ENCODE assay signal across 28 mouse cellular contexts in genomic region chr5:53171611-53172255, GRCm38 (mm10). TPM values are rescaled to one million over a fixed set of nuclear protein-coding genes. Genes with fewer than 3 reads are reported as not detected.
DNase-seq lines count a peak whose midpoint lies in the region; TF ChIP-seq lines count a peak whose summit lies in the region.
"Had no signal": no experiment of that assay in that cellular context is flagged by ENCODE, and none has a peak within 500 bp of the region (broad histone marks: within the 10 kb centered on the region; RNA-seq: fewer than 3 reads in every experiment).

No protein-coding gene starts in this region.

- TF ChIP-seq POLR2A in cortical plate, adult 2 months (IDR thresholded peaks at IDR 0.05; ENCODE audit: extremely low read depth, insufficient read depth, low read length) = no peak

- no peak for TF ChIP-seq CTCF in gastrocnemius, adult 2 months (IDR thresholded peaks at IDR 0.05)
- TF ChIP-seq CTCF in cortical plate, adult 2 months (IDR thresholded peaks at IDR 0.05; ENCODE audit: extremely low read depth, insufficient read depth, low read length) = no peak

- H3K4me1 ChIP-seq in cortical plate, adult 2 months (ENCODE audit: control insufficient read depth, insufficient read depth, low read length) = peaks cover 21% of the 10 kb centered on the region
- H3K4me1 ChIP-seq: embryonic facial prominence, embryonic 10.5 days; embryonic facial prominence, embryonic 13.5 days had no signal

- peak; percentile 51 for DNase-seq in cerebellum, adult 9-11 months
- DNase-seq in cerebellum, adult 9-10 months = no peak
- DNase-seq in gastrocnemius, adult 2 months = no peak
- DNase-seq in gastrocnemius, postnatal 10 days = no peak
- DNase-seq in 3T3-L1 (ENCODE audit: low read depth, low spot score) = peak; percentile 54
- no peak for DNase-seq in thymus, postnatal 10 days (ENCODE audit: low spot score in 2 of 2)
- DNase-seq: adrenal gland, adult 2 months; adrenal gland, postnatal 14 days; cerebellum, adult 18-20 months; cerebellum, postnatal 14 days; embryo, embryonic 11 days; gastrocnemius, postnatal 25 days; heart, adult 2 months; heart, postnatal 14 days; heart, postnatal 4 days; kidney, adult 18-20 months had no signal

- H3K27ac ChIP-seq in gastrocnemius, adult 2 months = peak overlapping the region; percentile 85
- H3K27ac ChIP-seq in cortical plate, adult 2 months (ENCODE audit: insufficient read depth, low read length) = peak overlapping the region; percentile 79; the same call in 1 of the 2 replicates
- H3K27ac ChIP-seq: embryonic facial prominence, embryonic 10.5 days; embryonic facial prominence, embryonic 13.5 days; forebrain, embryonic 12.5 days; forebrain, embryonic 15.5 days; heart, adult 2 months; heart, embryonic 10.5 days; heart, embryonic 13.5 days; hindbrain, embryonic 14.5 days; hindbrain, postnatal 0 days had no signal

- peak overlapping the region; percentile 38 for H3K4me3 ChIP-seq in gastrocnemius, adult 2 months
- H3K4me3 ChIP-seq in cortical plate, adult 2 months (ENCODE audit: insufficient read depth, low read length) = no peak overlapping the region
- H3K4me3 ChIP-seq: embryonic facial prominence, embryonic 10.5 days; embryonic facial prominence, embryonic 13.5 days; erythroblast, embryonic 14.5 days; forebrain, embryonic 12.5 days; forebrain, embryonic 15.5 days; heart, adult 2 months; heart, embryonic 10.5 days; heart, embryonic 13.5 days had no signal

- intact Hi-C loops in gastrocnemius, adult 2 months (cut with DNase I) = loop anchor here (5.0 kb wide), 2 partner anchors 36 to 91 kb away; no protein-coding TSS in a partner anchor

RNA-seq across cellular contexts. Expression of gene Sel1l3, which starts 42.0 kb away (rescaled TPM):
- total RNA-seq in gastrocnemius, adult 2 months (2021) = 10 to 100 TPM; 59.8 to 69.4 TPM
- total RNA-seq in gastrocnemius, postnatal 10 days (2021) = 10 to 100 TPM; 92.0 to 94.9 TPM
- polyA plus RNA-seq in cortical plate, adult 2 months (2012; rRNA removed) = 47.7 and 53.1 TPM in 2 replicates
- total RNA-seq: MEL had no signal
- polyA plus RNA-seq: C2C12; erythroblast, embryonic 14.5 days had no signal

Comparison
In these comparisons a context has a peak if more than half of its experiments do, and no peak if none do; other contexts are left out.
1. DNase-seq: peak in cerebellum, adult 9-11 months (single experiment) and 3T3-L1 (single experiment); none in cerebellum, adult 9-10 months (single experiment), gastrocnemius, adult 2 months (single experiment), gastrocnemius, postnatal 10 days (single experiment) and thymus, postnatal 10 days (0 of 2).